Mouse (Mus musculus) neural tube, embryonic 13.5 days (tissue): Measurements from ENCODE around the gene Prss16. TPM values are rescaled to one million over a fixed set of nuclear protein-coding genes. Genes with fewer than 3 reads are reported as not detected.

Source experiments
- ATAC-seq: fragments of 200-750 bp; cut with Nextera tagmentation; 2 replicates; pipeline ENCODE4 v1.8.0; 2017; ENCODE audit warnings: low read depth, mild to moderate bottlenecking, moderate TSS enrichment, moderate library complexity
- H3K27ac ChIP-seq: fragments of 300-500 bp; sonication (generic); replicated peaks from 2 replicates; pipeline ENCODE4 v1.5.1; 2015; ENCODE audit warnings: moderate library complexity, mild to moderate bottlenecking, inconsistent platforms
- H3K27me3 ChIP-seq: fragments of 300-500 bp; sonication (generic); 2 replicates; pipeline ENCODE4 v1.6.1; 2015; ENCODE audit warnings: mild to moderate bottlenecking, inconsistent platforms
- H3K36me3 ChIP-seq: fragments of 300-500 bp; sonication (generic); 2 replicates; pipeline ENCODE4 v1.6.1; 2015; ENCODE audit warnings: mild to moderate bottlenecking, inconsistent platforms
- H3K4me1 ChIP-seq: fragments of 300-500 bp; sonication (generic); replicated peaks from 2 replicates; pipeline ENCODE4 v1.6.1; 2015; ENCODE audit warnings: inconsistent platforms
- H3K4me2 ChIP-seq: fragments of 300-500 bp; sonication (generic); 2 replicates; pipeline ENCODE4 v1.6.1; 2015; ENCODE audit warnings: inconsistent platforms, mild to moderate bottlenecking, moderate library complexity
- H3K4me3 ChIP-seq: fragments of 300-500 bp; sonication (generic); 2 replicates; pipeline ENCODE4 v1.5.1; 2015; ENCODE audit warnings: mild to moderate bottlenecking, inconsistent platforms
- H3K9ac ChIP-seq: fragments of 300-500 bp; sonication (generic); 2 replicates; pipeline ENCODE4 v1.6.1; 2015; ENCODE audit warnings: moderate library complexity, mild to moderate bottlenecking, inconsistent platforms
- H3K9me3 ChIP-seq: fragments of 300-500 bp; sonication (generic); 2 replicates; pipeline ENCODE4 v1.6.1; 2016; ENCODE audit warnings: inconsistent platforms
- WGBS: fragments of 180-500 bp; shearing (Covaris S2); methylation state at CpG from one replicate; pipeline ENCODE4 v1.1.7; 2015; 5-methylcytosine and 5-hydroxymethylcytosine counted together
- polyA plus RNA-seq: library from polyadenylated mRNA; unstranded; fragments of >200 nt; fragmentation: Nextera tagmentation; extraction: Ambion mirVana; gene quantifications from 2 replicates; pipeline ENCODE4 v1.2.1, GENCODE M21; 2015

Prss16 gene
- polyA plus RNA-seq, 1 experiment from 2014 or later, result 0.17 TPM

- Histone ChIP-seq H3K36me3 (no peaks in the 10 kb centered on the region), H3K4me3 (peak overlapping the region; percentile 42; the same call in 1 of the 2 replicates), H3K9me3 (no peaks in the 10 kb centered on the region), H3K4me2 (peak overlapping the region; percentile 72), H3K4me1 (peaks cover 25% of the 10 kb centered on the region), H3K27me3 (no peaks in the 10 kb centered on the region), H3K27ac (no peak overlapping the region), H3K9ac (peak overlapping the region; percentile 59; the same call in 1 of the 2 replicates)
- no peak for ATAC-seq
- 52% methylated on average over 5 of the region's 5 CpGs for WGBS
Observed at GRCm38 (mm10) chr13:22033741-22034442, 24.4 kb upstream of the Prss16 start.

- no peaks in the 10 kb centered on the region for H3K36me3 ChIP-seq
- no peaks in the 10 kb centered on the region for H3K9me3 ChIP-seq
- no peak overlapping the region for H3K4me3 ChIP-seq
- no peak overlapping the region for H3K27ac ChIP-seq
- peaks cover 27% of the 10 kb centered on the region for H3K4me1 ChIP-seq
- WGBS, result 17% methylated on average over 4 of the region's 4 CpGs
- H3K27me3 ChIP-seq, result no peaks in the 10 kb centered on the region
- H3K4me2 ChIP-seq, result no peak overlapping the region
- no peak for ATAC-seq
- no peak overlapping the region for H3K9ac ChIP-seq
Observed at GRCm38 (mm10) chr13:22030493-22030892, 21.0 kb upstream of the Prss16 start.

- Histone ChIP-seq H3K9ac (peak overlapping the region; percentile 22; the same call in 1 of the 2 replicates), H3K9me3 (no peaks in the 10 kb centered on the region), H3K4me2 (no peak overlapping the region; the same call in 1 of the 2 replicates), H3K36me3 (no peaks in the 10 kb centered on the region), H3K27me3 (peaks cover under 1% of the 10 kb centered on the region; the same call in 1 of the 2 replicates), H3K27ac (no peak overlapping the region), H3K4me3 (no peak overlapping the region), H3K4me1 (peaks cover 26% of the 10 kb centered on the region)
- WGBS, result 25% methylated on average over 8 of the region's 8 CpGs
- ATAC-seq, result no peak
Observed at GRCm38 (mm10) chr13:22029928-22030327, 20.4 kb upstream of the Prss16 start.

- under 1% methylated on average over 40 of the region's 40 CpGs for WGBS
- ATAC-seq, result peak; percentile 64
- Histone ChIP-seq H3K9ac (peak overlapping the region; percentile 74), H3K36me3 (no peaks in the 10 kb centered on the region), H3K4me1 (peaks cover 16% of the 10 kb centered on the region; the same call in 1 of the 2 replicates), H3K4me3 (peak overlapping the region; percentile 52), H3K27me3 (peaks cover 8% of the 10 kb centered on the region; the same call in 1 of the 2 replicates), H3K4me2 (peak overlapping the region; percentile 62), H3K27ac (peak overlapping the region; percentile 68), H3K9me3 (no peaks in the 10 kb centered on the region)
Observed at GRCm38 (mm10) chr13:22028673-22029460, 19.3 kb upstream of the Prss16 start.

- no peaks in the 10 kb centered on the region for H3K36me3 ChIP-seq
- no peaks in the 10 kb centered on the region for H3K9me3 ChIP-seq
- H3K27me3 ChIP-seq, result peaks cover 19% of the 10 kb centered on the region
- peak overlapping the region; percentile 65 for H3K9ac ChIP-seq
- H3K4me2 ChIP-seq, result peak overlapping the region; percentile 60
- WGBS, result 1% methylated on average over 35 of the region's 35 CpGs
- H3K4me1 ChIP-seq, result peaks cover 23% of the 10 kb centered on the region
- H3K27ac ChIP-seq, result peak overlapping the region; percentile 25; the same call in 1 of the 2 replicates
- peak overlapping the region; percentile 42 for H3K4me3 ChIP-seq
- peak; percentile 61 for ATAC-seq
Observed at GRCm38 (mm10) chr13:22026058-22027031, 16.8 kb upstream of the Prss16 start.

GRCm38 (mm10) chr13:22022241-22022640, 12.7 kb upstream of the Prss16 start:
- peaks cover 59% of the 10 kb centered on the region for H3K27me3 ChIP-seq

GRCm38 (mm10) chr13:22021581-22021980, 12.0 kb upstream of the Prss16 start:
- Histone ChIP-seq H3K9me3 (no peaks in the 10 kb centered on the region), H3K4me2 (peak overlapping the region; percentile 66), H3K27me3 (peaks cover 66% of the 10 kb centered on the region), H3K36me3 (no peaks in the 10 kb centered on the region), H3K27ac (no peak overlapping the region), H3K4me1 (peaks cover 27% of the 10 kb centered on the region), H3K9ac (peak overlapping the region; percentile 50), H3K4me3 (peak overlapping the region; percentile 40)
- ATAC-seq, result no peak
- under 1% methylated on average over 11 of the region's 11 CpGs for WGBS

More at GRCm38 (mm10) chr13:22022241-22022640, 12.7 kb upstream of the Prss16 start:
- Histone ChIP-seq H3K9me3 (no peaks in the 10 kb centered on the region), H3K4me1 (peaks cover 29% of the 10 kb centered on the region), H3K4me3 (peak overlapping the region; percentile 40), H3K36me3 (no peaks in the 10 kb centered on the region), H3K4me2 (peak overlapping the region; percentile 66), H3K9ac (peak overlapping the region; percentile 13; the same call in 1 of the 2 replicates), H3K27ac (no peak overlapping the region)
- under 1% methylated on average over 9 of the region's 9 CpGs for WGBS
- ATAC-seq, result no peak

- Histone ChIP-seq H3K27me3 (peaks cover 72% of the 10 kb centered on the region), H3K4me2 (peak overlapping the region; percentile 66)
- WGBS, result 0% methylated on average over 8 of the region's 8 CpGs
Observed at GRCm38 (mm10) chr13:22020901-22021339, 11.4 kb upstream of the Prss16 start.

GRCm38 (mm10) chr13:22019934-22020835, 10.6 kb upstream of the Prss16 start:
- no peak for ATAC-seq
- Histone ChIP-seq H3K9ac (peak overlapping the region; percentile 23; the same call in 1 of the 2 replicates), H3K27me3 (peaks cover 79% of the 10 kb centered on the region), H3K4me3 (peak overlapping the region; percentile 40), H3K4me2 (peak overlapping the region; percentile 66), H3K9me3 (peaks cover 4% of the 10 kb centered on the region; the same call in 1 of the 2 replicates), H3K36me3 (no peaks in the 10 kb centered on the region), H3K4me1 (peaks cover 20% of the 10 kb centered on the region), H3K27ac (no peak overlapping the region)
- WGBS, result under 1% methylated on average over 44 of the region's 44 CpGs

More at GRCm38 (mm10) chr13:22020901-22021339, 11.4 kb upstream of the Prss16 start:
- H3K4me1 ChIP-seq, result peaks cover 24% of the 10 kb centered on the region
- no peak overlapping the region for H3K27ac ChIP-seq
- H3K36me3 ChIP-seq, result no peaks in the 10 kb centered on the region
- no peaks in the 10 kb centered on the region for H3K9me3 ChIP-seq
- 0 out of 2 replicates have a peak overlapping the region, but pooled peaks have one; percentile 23 for H3K9ac ChIP-seq
- H3K4me3 ChIP-seq, result peak overlapping the region; percentile 40
- no peak for ATAC-seq
